Mouse (Mus musculus): ENCODE data around the gene Lpcat2b. TPM values are rescaled to one million over a fixed set of nuclear protein-coding genes. Genes with fewer than 3 reads are reported as not detected.

Gene Lpcat2b
- polyA plus RNA-seq, 1 experiment: not detected

DNA sequence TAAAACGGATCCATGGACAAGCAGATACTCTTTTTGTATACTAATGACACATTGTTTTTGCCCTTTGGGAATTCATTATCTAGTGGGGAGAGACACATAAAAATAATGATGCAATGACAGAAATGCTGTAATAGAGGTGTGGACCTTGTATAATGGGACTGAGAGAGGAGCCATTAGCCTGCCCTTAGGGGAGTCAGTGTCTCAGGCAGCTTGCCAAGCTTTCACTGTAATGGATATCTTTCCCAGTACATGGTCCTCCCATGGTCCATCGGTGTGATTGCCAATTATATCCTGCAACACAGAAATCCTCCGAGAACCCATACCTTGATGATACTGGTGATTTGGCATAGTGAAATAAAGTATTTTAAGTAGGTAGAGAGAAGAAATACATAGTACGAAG is 12.9 kb downstream of the Lpcat2b start:
- Histone ChIP-seq H3K4me3 (ENCODE audit: insufficient read depth, low read length) (no peak overlapping the region), H3K4me1 (ENCODE audit: control insufficient read depth, insufficient read depth, low read length) (no peaks in the 10 kb centered on the region), H3K27ac (ENCODE audit: insufficient read depth, low read length) (no peak overlapping the region)
- no peak for TF ChIP-seq CTCF (IDR thresholded peaks at IDR 0.05; ENCODE audit: borderline replicate concordance, insufficient read depth, low read length)
- TF ChIP-seq POLR2A (IDR thresholded peaks at IDR 0.05; ENCODE audit: low read depth, low read length): no peak

DNA sequence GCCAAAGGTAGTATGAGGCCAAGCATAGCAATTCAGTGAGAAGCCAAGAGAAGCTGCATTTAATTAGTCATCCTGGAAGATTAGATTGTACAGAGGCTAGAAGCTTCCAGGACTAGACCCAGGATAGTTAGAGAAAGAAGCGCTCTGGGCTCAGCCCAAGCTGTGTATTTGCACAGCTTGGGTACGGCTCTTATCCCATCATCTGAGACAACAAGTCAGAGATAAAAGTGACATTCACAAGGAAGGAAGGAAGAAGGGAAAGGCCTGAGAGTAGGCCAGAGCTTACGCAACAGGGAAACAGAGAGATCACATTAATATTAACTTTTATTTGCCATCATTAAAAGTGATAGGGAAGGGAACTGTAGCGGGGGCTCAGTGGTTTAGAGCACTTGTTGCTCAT is 16.6 kb downstream of the Lpcat2b start:
- no peaks in the 10 kb centered on the region for H3K4me1 ChIP-seq (ENCODE audit: control insufficient read depth, insufficient read depth, low read length)
- TF ChIP-seq POLR2A (IDR thresholded peaks at IDR 0.05; ENCODE audit: low read depth, low read length) (no peak), CTCF (IDR thresholded peaks at IDR 0.05; ENCODE audit: borderline replicate concordance, insufficient read depth, low read length) (no peak)

GRCm38 (mm10) chr5:107448784-107449183 is 17.4 kb downstream of the Lpcat2b start:
- H3K27ac ChIP-seq (ENCODE audit: insufficient read depth, low read length): no peak overlapping the region
- no peak for TF ChIP-seq POLR2A (IDR thresholded peaks at IDR 0.05; ENCODE audit: low read depth, low read length)
- TF ChIP-seq CTCF (IDR thresholded peaks at IDR 0.05; ENCODE audit: borderline replicate concordance, insufficient read depth, low read length): no peak
- H3K4me1 ChIP-seq (ENCODE audit: control insufficient read depth, insufficient read depth, low read length): no peaks in the 10 kb centered on the region
- no peak overlapping the region for H3K4me3 ChIP-seq (ENCODE audit: insufficient read depth, low read length)

More for the DNA sequence above, 16.6 kb downstream of the Lpcat2b start:
- Histone ChIP-seq H3K4me3 (ENCODE audit: insufficient read depth, low read length) (no peak overlapping the region), H3K27ac (ENCODE audit: insufficient read depth, low read length) (no peak overlapping the region)

GRCm38 (mm10) chr5:107449620-107450019 is 18.3 kb downstream of the Lpcat2b start:
- H3K4me3 ChIP-seq (ENCODE audit: insufficient read depth, low read length): no peak overlapping the region
- no peaks in the 10 kb centered on the region for H3K4me1 ChIP-seq (ENCODE audit: control insufficient read depth, insufficient read depth, low read length)
- no peak overlapping the region for H3K27ac ChIP-seq (ENCODE audit: insufficient read depth, low read length)
- TF ChIP-seq CTCF (IDR thresholded peaks at IDR 0.05; ENCODE audit: borderline replicate concordance, insufficient read depth, low read length) (no peak), POLR2A (IDR thresholded peaks at IDR 0.05; ENCODE audit: low read depth, low read length) (no peak)

DNA sequence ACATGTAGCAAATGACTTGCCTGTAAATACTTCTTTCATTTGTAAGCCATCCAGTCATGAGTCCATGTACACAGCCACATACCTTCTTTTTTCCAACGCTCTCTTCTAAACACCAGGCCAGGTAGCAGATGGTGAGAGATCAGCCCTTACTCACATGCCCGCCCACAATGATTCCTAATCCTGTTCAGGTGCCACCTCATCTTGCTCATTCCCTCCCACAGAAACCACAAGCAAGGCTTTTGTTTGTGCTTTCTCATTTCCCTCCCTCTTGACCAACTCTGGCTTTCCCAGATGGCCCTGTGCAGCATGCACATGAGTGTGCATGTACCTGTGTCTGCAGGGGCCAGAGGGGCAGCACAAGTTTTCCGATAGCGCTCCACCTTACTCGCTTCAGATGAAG is 18.9 kb downstream of the Lpcat2b start:
- Histone ChIP-seq H3K27ac (ENCODE audit: insufficient read depth, low read length) (no peak overlapping the region), H3K4me3 (ENCODE audit: insufficient read depth, low read length) (no peak overlapping the region), H3K4me1 (ENCODE audit: control insufficient read depth, insufficient read depth, low read length) (no peaks in the 10 kb centered on the region)
- no peak for TF ChIP-seq CTCF (IDR thresholded peaks at IDR 0.05; ENCODE audit: borderline replicate concordance, insufficient read depth, low read length)
- no peak for TF ChIP-seq POLR2A (IDR thresholded peaks at IDR 0.05; ENCODE audit: low read depth, low read length)

GRCm38 (mm10) chr5:107462147-107463076 is 31.1 kb downstream of the Lpcat2b start:
- H3K27ac ChIP-seq (ENCODE audit: insufficient read depth, low read length): no peak overlapping the region
- no peaks in the 10 kb centered on the region for H3K4me1 ChIP-seq (ENCODE audit: control insufficient read depth, insufficient read depth, low read length)
- no peak overlapping the region for H3K4me3 ChIP-seq (ENCODE audit: insufficient read depth, low read length)
- no peak for TF ChIP-seq CTCF (IDR thresholded peaks at IDR 0.05; ENCODE audit: borderline replicate concordance, insufficient read depth, low read length)
- TF ChIP-seq POLR2A (IDR thresholded peaks at IDR 0.05; ENCODE audit: low read depth, low read length): no peak

DNA sequence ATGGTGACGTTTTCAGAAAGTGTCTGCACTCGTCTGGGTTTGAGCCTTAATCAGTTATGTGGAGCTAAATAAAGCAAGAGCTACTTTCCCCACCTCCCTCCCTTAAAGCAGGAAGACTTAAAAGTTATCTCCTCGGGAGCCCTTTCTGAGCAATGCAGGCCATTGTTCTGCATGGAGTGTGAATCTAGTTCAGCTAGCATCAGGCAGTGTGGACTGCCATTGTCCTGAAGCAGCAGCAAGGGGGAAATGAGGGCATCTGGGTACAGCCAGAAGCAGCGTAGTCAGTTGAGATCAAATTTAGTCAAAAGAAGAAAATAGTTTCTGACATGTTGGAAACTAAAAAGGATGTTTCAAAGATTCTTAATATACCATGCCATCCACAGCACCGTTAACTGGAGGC is 35.2 kb downstream of the Lpcat2b start:
- TF ChIP-seq CTCF (IDR thresholded peaks at IDR 0.05; ENCODE audit: borderline replicate concordance, insufficient read depth, low read length) (no peak), POLR2A (IDR thresholded peaks at IDR 0.05; ENCODE audit: low read depth, low read length) (no peak)
- no peak overlapping the region for H3K27ac ChIP-seq (ENCODE audit: insufficient read depth, low read length)
- no peaks in the 10 kb centered on the region for H3K4me1 ChIP-seq (ENCODE audit: control insufficient read depth, insufficient read depth, low read length)
- H3K4me3 ChIP-seq (ENCODE audit: insufficient read depth, low read length): no peak overlapping the region

DNA sequence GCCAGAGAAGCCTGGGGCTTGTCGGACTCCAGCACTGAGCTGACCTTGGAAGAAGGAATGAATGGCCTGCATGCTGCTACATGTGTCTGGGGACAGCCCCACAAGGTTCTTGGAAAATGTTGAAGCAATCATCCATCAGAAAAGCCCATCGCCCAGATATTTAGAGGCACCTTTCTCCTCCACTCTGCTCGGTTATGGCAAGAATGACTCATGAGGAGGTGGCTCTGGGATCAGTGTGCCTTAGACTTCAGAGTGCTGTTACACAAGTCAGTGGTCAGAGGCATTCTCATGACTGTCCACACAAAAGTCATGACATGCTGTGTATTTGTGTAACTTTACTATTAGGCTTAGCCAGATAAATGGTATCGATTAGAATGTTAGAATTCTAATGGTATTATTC is 35.7 kb downstream of the Lpcat2b start:
- H3K4me1 ChIP-seq (ENCODE audit: control insufficient read depth, insufficient read depth, low read length): no peaks in the 10 kb centered on the region
- H3K27ac ChIP-seq (ENCODE audit: insufficient read depth, low read length): no peak overlapping the region
- TF ChIP-seq CTCF (IDR thresholded peaks at IDR 0.05; ENCODE audit: borderline replicate concordance, insufficient read depth, low read length) (no peak), POLR2A (IDR thresholded peaks at IDR 0.05; ENCODE audit: low read depth, low read length) (no peak)
- H3K4me3 ChIP-seq (ENCODE audit: insufficient read depth, low read length): no peak overlapping the region

GRCm38 (mm10) chr5:107470600-107471329 is 39.4 kb downstream of the Lpcat2b start:
- no peak for TF ChIP-seq POLR2A (IDR thresholded peaks at IDR 0.05; ENCODE audit: low read depth, low read length)
- no peak for TF ChIP-seq CTCF (IDR thresholded peaks at IDR 0.05; ENCODE audit: borderline replicate concordance, insufficient read depth, low read length)
- Histone ChIP-seq H3K4me3 (ENCODE audit: insufficient read depth, low read length) (no peak overlapping the region), H3K4me1 (ENCODE audit: control insufficient read depth, insufficient read depth, low read length) (no peaks in the 10 kb centered on the region), H3K27ac (ENCODE audit: insufficient read depth, low read length) (no peak overlapping the region)

DNA sequence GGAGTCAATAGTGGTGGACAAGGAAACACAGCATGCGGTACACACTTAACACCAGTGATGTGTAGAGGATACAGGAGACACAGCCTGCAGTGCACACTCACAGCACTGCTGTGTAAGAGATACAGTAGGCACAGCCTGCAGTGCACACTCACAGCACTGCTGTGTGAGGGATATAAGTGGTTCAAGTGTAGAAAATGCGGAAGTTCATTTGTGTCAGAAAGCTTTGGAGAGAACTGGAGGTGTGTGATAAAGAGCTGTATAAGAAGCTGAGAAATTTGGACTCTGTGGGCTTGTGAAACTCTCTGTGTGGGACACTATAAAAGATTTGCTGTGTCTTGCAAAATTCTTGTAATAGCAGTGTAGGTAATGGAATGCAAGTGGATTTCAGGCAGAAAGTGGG is 48.8 kb downstream of the Lpcat2b start:
- TF ChIP-seq POLR2A (IDR thresholded peaks at IDR 0.05; ENCODE audit: low read depth, low read length) (no peak), CTCF (IDR thresholded peaks at IDR 0.05; ENCODE audit: borderline replicate concordance, insufficient read depth, low read length) (no peak)

More for the DNA sequence above, 48.8 kb downstream of the Lpcat2b start:
- H3K4me3 ChIP-seq (ENCODE audit: insufficient read depth, low read length): no peak overlapping the region
- H3K27ac ChIP-seq (ENCODE audit: insufficient read depth, low read length): no peak overlapping the region
- H3K4me1 ChIP-seq (ENCODE audit: control insufficient read depth, insufficient read depth, low read length): no peaks in the 10 kb centered on the region

Other genes starting within 250 kb of the Lpcat2b start
- gene Tgfbr3, start 141.9 kb upstream of the Lpcat2b start, polyA plus RNA-seq (2011; ENCODE audit: insufficient read length, low read depth, missing spikeins): 28.2 and 40.0 TPM in 2 replicates
- 1.4 and 2.0 TPM in 2 replicates for gene Brdt, start 100.4 kb upstream of the Lpcat2b start, polyA plus RNA-seq (2011; ENCODE audit: insufficient read length, low read depth, missing spikeins)
- not detected in 2 replicates for gene Ephx4, start 28.8 kb upstream of the Lpcat2b start, polyA plus RNA-seq (2011; ENCODE audit: insufficient read length, low read depth, missing spikeins)
- gene Btbd8, start 6.4 kb downstream of the Lpcat2b start, polyA plus RNA-seq (2011; ENCODE audit: insufficient read length, low read depth, missing spikeins): 4.8 and 5.5 TPM in 2 replicates
- not detected in 2 replicates for gene Gm42669, start 76.1 kb downstream of the Lpcat2b start, polyA plus RNA-seq (2011; ENCODE audit: insufficient read length, low read depth, missing spikeins)
- not detected in 2 replicates for gene 1700028K03Rik, start 103.2 kb downstream of the Lpcat2b start, polyA plus RNA-seq (2011; ENCODE audit: insufficient read length, low read depth, missing spikeins)
- 17.5 and 18.1 TPM in 2 replicates for gene Rpap2, start 165.8 kb downstream of the Lpcat2b start, polyA plus RNA-seq (2011; ENCODE audit: insufficient read length, low read depth, missing spikeins)
- gene Glmn, start 166.3 kb downstream of the Lpcat2b start, polyA plus RNA-seq (2011; ENCODE audit: insufficient read length, low read depth, missing spikeins): 12.5 and 13.5 TPM in 2 replicates